Mouse (Mus musculus): ENCODE results near the gene Ap1m2. TPM values are rescaled to one million over a fixed set of nuclear protein-coding genes. Genes with fewer than 3 reads are reported as not detected.
A peak's percentile ranks its signal among the peaks of the same experiment; 100 is the strongest.

Ap1m2 gene
- polyA plus RNA-seq (2012; ENCODE audit: insufficient read depth, low replicate concordance), result not detected in 2 replicates

- Histone ChIP-seq H3K4me1 (peaks cover 49% of the 10 kb centered on the region), H3K27me3 (replicated peaks) (peaks cover 2% of the 10 kb centered on the region), H3K9me3 (no peaks in the 10 kb centered on the region), H3K36me3 (replicated peaks; ENCODE audit: low read length) (no peaks in the 10 kb centered on the region), H3K4me3 (replicated peaks) (no peak within 1 kb of the TSS)
- TF ChIP-seq FLI1 (IDR thresholded peaks at IDR 0.05; ENCODE audit: low read length), result no peak
- TF ChIP-seq GATA1 (IDR thresholded peaks at IDR 0.05; ENCODE audit: borderline replicate concordance, low read length), result no peak
Observed at GRCm38 (mm10) chr9:21312134-21312533, at the start of gene Ap1m2. TSS of gene Ap1m2 (minus strand) at chr9:21312337.

- peaks cover 42% of the 10 kb centered on the region for H3K4me1 ChIP-seq
- H3K27me3 ChIP-seq (replicated peaks), result no peaks in the 10 kb centered on the region
- H3K9me3 ChIP-seq, result no peaks in the 10 kb centered on the region
- peaks cover 41% of the 10 kb centered on the region for H3K36me3 ChIP-seq (replicated peaks; ENCODE audit: low read length)
- H3K4me3 ChIP-seq (replicated peaks), result no peak overlapping the region
- no peak for TF ChIP-seq FLI1 (IDR thresholded peaks at IDR 0.05; ENCODE audit: low read length)
- TF ChIP-seq GATA1 (IDR thresholded peaks at IDR 0.05; ENCODE audit: borderline replicate concordance, low read length), result no peak
Observed at GRCm38 (mm10) chr9:21356981-21357718, 45.0 kb upstream of the Ap1m2 start.

- no peaks in the 10 kb centered on the region for H3K27me3 ChIP-seq (replicated peaks)
- TF ChIP-seq GATA1 (IDR thresholded peaks at IDR 0.05; ENCODE audit: borderline replicate concordance, low read length), result no peak
- TF ChIP-seq FLI1 (IDR thresholded peaks at IDR 0.05; ENCODE audit: low read length), result no peak
- peaks cover 56% of the 10 kb centered on the region for H3K4me1 ChIP-seq
- peaks cover 64% of the 10 kb centered on the region for H3K36me3 ChIP-seq (replicated peaks; ENCODE audit: low read length)
- no peaks in the 10 kb centered on the region for H3K9me3 ChIP-seq
- no peak overlapping the region for H3K4me3 ChIP-seq (replicated peaks)
Observed at GRCm38 (mm10) chr9:21354796-21355195, 42.7 kb upstream of the Ap1m2 start.

GRCm38 (mm10) chr9:21353373-21353686 is 41.2 kb upstream of the Ap1m2 start:
- Histone ChIP-seq H3K27me3 (replicated peaks) (no peaks in the 10 kb centered on the region), H3K4me1 (peaks cover 69% of the 10 kb centered on the region), H3K36me3 (replicated peaks; ENCODE audit: low read length) (peaks cover 78% of the 10 kb centered on the region), H3K9me3 (no peaks in the 10 kb centered on the region), H3K4me3 (replicated peaks) (peak overlapping the region; percentile 73)
- TF ChIP-seq FLI1 (IDR thresholded peaks at IDR 0.05; ENCODE audit: low read length) (no peak), GATA1 (IDR thresholded peaks at IDR 0.05; ENCODE audit: borderline replicate concordance, low read length) (no peak)

- Histone ChIP-seq H3K4me1 (peaks cover 75% of the 10 kb centered on the region), H3K4me3 (replicated peaks) (peak overlapping the region; percentile 73), H3K36me3 (replicated peaks; ENCODE audit: low read length) (peaks cover 84% of the 10 kb centered on the region), H3K27me3 (replicated peaks) (no peaks in the 10 kb centered on the region), H3K9me3 (no peaks in the 10 kb centered on the region)
- peak; percentile 85; the same call in 1 of the 3 replicates for TF ChIP-seq GATA1 (IDR thresholded peaks at IDR 0.05; ENCODE audit: borderline replicate concordance, low read length)
- TF ChIP-seq FLI1 (IDR thresholded peaks at IDR 0.05; ENCODE audit: low read length), result peak; percentile 84
Observed at GRCm38 (mm10) chr9:21352463-21353372, 40.6 kb upstream of the Ap1m2 start.

- H3K36me3 ChIP-seq (replicated peaks; ENCODE audit: low read length), result peaks cover 93% of the 10 kb centered on the region
- H3K4me3 ChIP-seq (replicated peaks), result peak overlapping the region; percentile 73
- no peak for TF ChIP-seq FLI1 (IDR thresholded peaks at IDR 0.05; ENCODE audit: low read length)
- no peak for TF ChIP-seq GATA1 (IDR thresholded peaks at IDR 0.05; ENCODE audit: borderline replicate concordance, low read length)
- H3K27me3 ChIP-seq (replicated peaks), result no peaks in the 10 kb centered on the region
- H3K4me1 ChIP-seq, result peaks cover 84% of the 10 kb centered on the region
- no peaks in the 10 kb centered on the region for H3K9me3 ChIP-seq
Observed at GRCm38 (mm10) chr9:21351702-21352377, 39.7 kb upstream of the Ap1m2 start.

GRCm38 (mm10) chr9:21351178-21351577 is 39.0 kb upstream of the Ap1m2 start:
- Histone ChIP-seq H3K4me3 (replicated peaks) (no peak overlapping the region), H3K36me3 (replicated peaks; ENCODE audit: low read length) (peaks cover 96% of the 10 kb centered on the region)
- TF ChIP-seq GATA1 (IDR thresholded peaks at IDR 0.05; ENCODE audit: borderline replicate concordance, low read length) (no peak), FLI1 (IDR thresholded peaks at IDR 0.05; ENCODE audit: low read length) (no peak)

GRCm38 (mm10) chr9:21348152-21348551 is 36.0 kb upstream of the Ap1m2 start:
- Histone ChIP-seq H3K36me3 (replicated peaks; ENCODE audit: low read length) (peaks cover 98% of the 10 kb centered on the region), H3K4me3 (replicated peaks) (no peak overlapping the region), H3K27me3 (replicated peaks) (no peaks in the 10 kb centered on the region), H3K4me1 (peaks cover 86% of the 10 kb centered on the region), H3K9me3 (no peaks in the 10 kb centered on the region)
- TF ChIP-seq GATA1 (IDR thresholded peaks at IDR 0.05; ENCODE audit: borderline replicate concordance, low read length) (no peak), FLI1 (IDR thresholded peaks at IDR 0.05; ENCODE audit: low read length) (no peak)

More at GRCm38 (mm10) chr9:21351178-21351577, 39.0 kb upstream of the Ap1m2 start:
- no peaks in the 10 kb centered on the region for H3K9me3 ChIP-seq
- H3K4me1 ChIP-seq, result peaks cover 88% of the 10 kb centered on the region
- H3K27me3 ChIP-seq (replicated peaks), result no peaks in the 10 kb centered on the region

- Histone ChIP-seq H3K36me3 (replicated peaks; ENCODE audit: low read length) (peaks cover 98% of the 10 kb centered on the region), H3K27me3 (replicated peaks) (no peaks in the 10 kb centered on the region)
Observed at GRCm38 (mm10) chr9:21346627-21347365, 34.7 kb upstream of the Ap1m2 start.

More at GRCm38 (mm10) chr9:21346627-21347365, 34.7 kb upstream of the Ap1m2 start:
- TF ChIP-seq GATA1 (IDR thresholded peaks at IDR 0.05; ENCODE audit: borderline replicate concordance, low read length) (no peak), FLI1 (IDR thresholded peaks at IDR 0.05; ENCODE audit: low read length) (no peak)
- Histone ChIP-seq H3K4me3 (replicated peaks) (no peak overlapping the region), H3K4me1 (peaks cover 86% of the 10 kb centered on the region), H3K9me3 (no peaks in the 10 kb centered on the region)

Data from megakaryocyte, embryonic 14.5 days (primary cell).